Mouse (Mus musculus): ENCODE results near the gene Mrpl21.

- TF ChIP-seq CTCF (IDR thresholded peaks at IDR 0.05; ENCODE audit: low read depth, low read length), result no peak
- no peak for TF ChIP-seq POLR2A (IDR thresholded peaks at IDR 0.05; ENCODE audit: extremely low read depth, insufficient read depth, low read length)
Observed at GRCm38 (mm10) chr19:3324271-3324811, 41.6 kb downstream of the Mrpl21 start.
